Mouse (Mus musculus): Measurements from ENCODE around the gene Gyg. TPM values are rescaled to one million over a fixed set of nuclear protein-coding genes. Genes with fewer than 3 reads are reported as not detected.

Gyg gene
- polyA plus RNA-seq (2015; fragmentation: Nextera tagmentation; extraction: Ambion mirVana): 81.0 and 92.2 TPM in 2 replicates

GRCm38 (mm10) chr3:20154531-20155367, at the start of gene Gyg:
Gene Gyg (minus strand): TSS chr3:20155317.
- Histone ChIP-seq H3K4me1 (ENCODE audit: control insufficient read depth, insufficient read depth, low read depth, low read length) (peaks cover 9% of the 10 kb centered on the region), H3K27me3 (replicated peaks; ENCODE audit: control insufficient read depth, insufficient read depth, low read length) (no peaks in the 10 kb centered on the region), H3K27ac (ENCODE audit: low read depth, low read length) (0 out of 2 replicates have a peak within 1 kb of the TSS, but pooled peaks have one; percentile 33), H3K9me3 (ENCODE audit: control insufficient read depth, low read length) (no peaks in the 10 kb centered on the region), H3K36me3 (ENCODE audit: control insufficient read depth, insufficient read depth, low read length) (peaks cover 1% of the 10 kb centered on the region; the same call in 1 of the 2 replicates), H3K9ac (ENCODE audit: low read depth, low read length) (peak within 1 kb of the TSS; percentile 90), H3K4me2 (ENCODE audit: low read length) (peak within 1 kb of the TSS; percentile 93), H3K4me3 (ENCODE audit: low read length) (peak within 1 kb of the TSS; percentile 59)
- 1% methylated on average over 70 of the region's 73 CpGs for WGBS
- ATAC-seq: peak; percentile 95

GRCm38 (mm10) chr3:20198869-20199268, 43.8 kb upstream of the Gyg start:
- 32% methylated on average over 6 of the region's 6 CpGs for WGBS
- peak; percentile 72; the same call in 1 of the 2 replicates for ATAC-seq
- H3K27ac ChIP-seq (ENCODE audit: low read depth, low read length): no peak overlapping the region
- H3K4me1 ChIP-seq (ENCODE audit: control insufficient read depth, insufficient read depth, low read depth, low read length): no peaks in the 10 kb centered on the region
- no peak overlapping the region for H3K4me2 ChIP-seq (ENCODE audit: low read length)
- H3K4me3 ChIP-seq (ENCODE audit: low read length): no peak overlapping the region
- H3K36me3 ChIP-seq (ENCODE audit: control insufficient read depth, insufficient read depth, low read length): no peaks in the 10 kb centered on the region
- no peak overlapping the region for H3K9ac ChIP-seq (ENCODE audit: low read depth, low read length)
- H3K9me3 ChIP-seq (ENCODE audit: control insufficient read depth, low read length): no peaks in the 10 kb centered on the region
- H3K27me3 ChIP-seq (replicated peaks; ENCODE audit: control insufficient read depth, insufficient read depth, low read length): no peaks in the 10 kb centered on the region

GRCm38 (mm10) chr3:20197878-20198277, 42.8 kb upstream of the Gyg start:
- WGBS: 91% methylated on average over 10 of the region's 10 CpGs
- Histone ChIP-seq H3K36me3 (ENCODE audit: control insufficient read depth, insufficient read depth, low read length) (no peaks in the 10 kb centered on the region), H3K4me3 (ENCODE audit: low read length) (no peak overlapping the region), H3K27me3 (replicated peaks; ENCODE audit: control insufficient read depth, insufficient read depth, low read length) (no peaks in the 10 kb centered on the region), H3K9ac (ENCODE audit: low read depth, low read length) (no peak overlapping the region), H3K27ac (ENCODE audit: low read depth, low read length) (no peak overlapping the region), H3K9me3 (ENCODE audit: control insufficient read depth, low read length) (no peaks in the 10 kb centered on the region), H3K4me2 (ENCODE audit: low read length) (no peak overlapping the region), H3K4me1 (ENCODE audit: control insufficient read depth, insufficient read depth, low read depth, low read length) (no peaks in the 10 kb centered on the region)
- ATAC-seq: no peak

GRCm38 (mm10) chr3:20188976-20189675, 34.0 kb upstream of the Gyg start:
- Histone ChIP-seq H3K4me3 (ENCODE audit: low read length) (no peak overlapping the region), H3K27ac (ENCODE audit: low read depth, low read length) (no peak overlapping the region), H3K36me3 (ENCODE audit: control insufficient read depth, insufficient read depth, low read length) (no peaks in the 10 kb centered on the region), H3K4me1 (ENCODE audit: control insufficient read depth, insufficient read depth, low read depth, low read length) (no peaks in the 10 kb centered on the region), H3K9me3 (ENCODE audit: control insufficient read depth, low read length) (no peaks in the 10 kb centered on the region), H3K4me2 (ENCODE audit: low read length) (no peak overlapping the region), H3K27me3 (replicated peaks; ENCODE audit: control insufficient read depth, insufficient read depth, low read length) (no peaks in the 10 kb centered on the region), H3K9ac (ENCODE audit: low read depth, low read length) (no peak overlapping the region)
- no peak for ATAC-seq
- 79% methylated on average over 5 of the region's 5 CpGs for WGBS

GRCm38 (mm10) chr3:20172394-20172793, 17.3 kb upstream of the Gyg start:
- 90% methylated on average over 6 of the region's 6 CpGs for WGBS
- H3K4me3 ChIP-seq (ENCODE audit: low read length): no peak overlapping the region
- H3K9me3 ChIP-seq (ENCODE audit: control insufficient read depth, low read length): no peaks in the 10 kb centered on the region
- no peak overlapping the region for H3K27ac ChIP-seq (ENCODE audit: low read depth, low read length)
- no peak overlapping the region for H3K9ac ChIP-seq (ENCODE audit: low read depth, low read length)
- H3K4me2 ChIP-seq (ENCODE audit: low read length): no peak overlapping the region
- ATAC-seq: no peak
- H3K36me3 ChIP-seq (ENCODE audit: control insufficient read depth, insufficient read depth, low read length): no peaks in the 10 kb centered on the region
- no peaks in the 10 kb centered on the region for H3K4me1 ChIP-seq (ENCODE audit: control insufficient read depth, insufficient read depth, low read depth, low read length)
- H3K27me3 ChIP-seq (replicated peaks; ENCODE audit: control insufficient read depth, insufficient read depth, low read length): no peaks in the 10 kb centered on the region

GRCm38 (mm10) chr3:20167487-20167886, 12.4 kb upstream of the Gyg start:
- Histone ChIP-seq H3K9me3 (ENCODE audit: control insufficient read depth, low read length) (no peaks in the 10 kb centered on the region), H3K36me3 (ENCODE audit: control insufficient read depth, insufficient read depth, low read length) (no peaks in the 10 kb centered on the region), H3K27me3 (replicated peaks; ENCODE audit: control insufficient read depth, insufficient read depth, low read length) (no peaks in the 10 kb centered on the region), H3K4me1 (ENCODE audit: control insufficient read depth, insufficient read depth, low read depth, low read length) (no peaks in the 10 kb centered on the region), H3K9ac (ENCODE audit: low read depth, low read length) (no peak overlapping the region), H3K4me2 (ENCODE audit: low read length) (no peak overlapping the region), H3K4me3 (ENCODE audit: low read length) (no peak overlapping the region), H3K27ac (ENCODE audit: low read depth, low read length) (no peak overlapping the region)
- 86% methylated on average over 1 of the region's 1 CpGs for WGBS
- no peak for ATAC-seq

GRCm38 (mm10) chr3:20155476-20155875, 359 bp upstream of the Gyg start:
- ATAC-seq: no peak
- peak overlapping the region; percentile 93 for H3K4me2 ChIP-seq (ENCODE audit: low read length)
- no peak overlapping the region for H3K9ac ChIP-seq (ENCODE audit: low read depth, low read length)
- peaks cover 9% of the 10 kb centered on the region for H3K4me1 ChIP-seq (ENCODE audit: control insufficient read depth, insufficient read depth, low read depth, low read length)
- peak overlapping the region; percentile 59 for H3K4me3 ChIP-seq (ENCODE audit: low read length)
- H3K9me3 ChIP-seq (ENCODE audit: control insufficient read depth, low read length): 0 out of 2 replicates have a peak, but pooled peaks cover 4% of the 10 kb centered on the region
- H3K27me3 ChIP-seq (replicated peaks; ENCODE audit: control insufficient read depth, insufficient read depth, low read length): no peaks in the 10 kb centered on the region
- H3K36me3 ChIP-seq (ENCODE audit: control insufficient read depth, insufficient read depth, low read length): no peaks in the 10 kb centered on the region
- WGBS: 87% methylated on average over 6 of the region's 6 CpGs
- no peak overlapping the region for H3K27ac ChIP-seq (ENCODE audit: low read depth, low read length)

GRCm38 (mm10) chr3:20151651-20152050, 3.5 kb downstream of the Gyg start:
- Histone ChIP-seq H3K4me1 (ENCODE audit: control insufficient read depth, insufficient read depth, low read depth, low read length) (peaks cover 9% of the 10 kb centered on the region), H3K9me3 (ENCODE audit: control insufficient read depth, low read length) (no peaks in the 10 kb centered on the region), H3K4me3 (ENCODE audit: low read length) (no peak overlapping the region), H3K27ac (ENCODE audit: low read depth, low read length) (no peak overlapping the region), H3K4me2 (ENCODE audit: low read length) (no peak overlapping the region), H3K9ac (ENCODE audit: low read depth, low read length) (no peak overlapping the region), H3K27me3 (replicated peaks; ENCODE audit: control insufficient read depth, insufficient read depth, low read length) (no peaks in the 10 kb centered on the region), H3K36me3 (ENCODE audit: control insufficient read depth, insufficient read depth, low read length) (peaks cover 7% of the 10 kb centered on the region; the same call in 1 of the 2 replicates)
- no peak for ATAC-seq
- WGBS: 93% methylated on average over 3 of the region's 3 CpGs

GRCm38 (mm10) chr3:20150511-20150910, 4.6 kb downstream of the Gyg start:
- Histone ChIP-seq H3K27ac (ENCODE audit: low read depth, low read length) (no peak overlapping the region), H3K36me3 (ENCODE audit: control insufficient read depth, insufficient read depth, low read length) (peaks cover 7% of the 10 kb centered on the region; the same call in 1 of the 2 replicates), H3K9me3 (ENCODE audit: control insufficient read depth, low read length) (no peaks in the 10 kb centered on the region), H3K27me3 (replicated peaks; ENCODE audit: control insufficient read depth, insufficient read depth, low read length) (no peaks in the 10 kb centered on the region), H3K4me2 (ENCODE audit: low read length) (no peak overlapping the region), H3K4me3 (ENCODE audit: low read length) (no peak overlapping the region), H3K9ac (ENCODE audit: low read depth, low read length) (no peak overlapping the region), H3K4me1 (ENCODE audit: control insufficient read depth, insufficient read depth, low read depth, low read length) (peaks cover 9% of the 10 kb centered on the region)
- no peak for ATAC-seq
- WGBS: 84% methylated on average over 2 of the region's 2 CpGs

Data from hindbrain, embryonic 16.5 days (tissue).